Mouse (Mus musculus) ES-Bruce4 (cell line): ENCODE data around the gene Igf2r.

ENCODE experiments used
- CTCF ChIP-seq: IDR thresholded peaks from one replicate; pipeline ENCODE4 v1.8.1; 2011; ENCODE audit warnings: low read depth, low read length
- EP300 ChIP-seq: IDR thresholded peaks from 2 replicates; pipeline ENCODE4 v1.6.1; 2011; ENCODE audit warnings: low read depth, low read length; ENCODE audit not compliant: insufficient read depth
- POLR2A ChIP-seq: IDR thresholded peaks from one replicate; pipeline ENCODE4 v1.8.1; 2011; ENCODE audit warnings: low read length; ENCODE audit not compliant: insufficient read depth

- no peak for TF ChIP-seq EP300
- no peak for TF ChIP-seq CTCF
- TF ChIP-seq POLR2A = no peak
These were observed 57.3 kb downstream of the Igf2r start for GRCm38 (mm10) chr17:12712191-12712590.
